Mouse (Mus musculus): ENCODE measurements around the gene Galr2. TPM values are rescaled to one million over a fixed set of nuclear protein-coding genes. Genes with fewer than 3 reads are reported as not detected.

Gene Galr2
- polyA plus RNA-seq, 1 experiment = 1.1 TPM

DNA sequence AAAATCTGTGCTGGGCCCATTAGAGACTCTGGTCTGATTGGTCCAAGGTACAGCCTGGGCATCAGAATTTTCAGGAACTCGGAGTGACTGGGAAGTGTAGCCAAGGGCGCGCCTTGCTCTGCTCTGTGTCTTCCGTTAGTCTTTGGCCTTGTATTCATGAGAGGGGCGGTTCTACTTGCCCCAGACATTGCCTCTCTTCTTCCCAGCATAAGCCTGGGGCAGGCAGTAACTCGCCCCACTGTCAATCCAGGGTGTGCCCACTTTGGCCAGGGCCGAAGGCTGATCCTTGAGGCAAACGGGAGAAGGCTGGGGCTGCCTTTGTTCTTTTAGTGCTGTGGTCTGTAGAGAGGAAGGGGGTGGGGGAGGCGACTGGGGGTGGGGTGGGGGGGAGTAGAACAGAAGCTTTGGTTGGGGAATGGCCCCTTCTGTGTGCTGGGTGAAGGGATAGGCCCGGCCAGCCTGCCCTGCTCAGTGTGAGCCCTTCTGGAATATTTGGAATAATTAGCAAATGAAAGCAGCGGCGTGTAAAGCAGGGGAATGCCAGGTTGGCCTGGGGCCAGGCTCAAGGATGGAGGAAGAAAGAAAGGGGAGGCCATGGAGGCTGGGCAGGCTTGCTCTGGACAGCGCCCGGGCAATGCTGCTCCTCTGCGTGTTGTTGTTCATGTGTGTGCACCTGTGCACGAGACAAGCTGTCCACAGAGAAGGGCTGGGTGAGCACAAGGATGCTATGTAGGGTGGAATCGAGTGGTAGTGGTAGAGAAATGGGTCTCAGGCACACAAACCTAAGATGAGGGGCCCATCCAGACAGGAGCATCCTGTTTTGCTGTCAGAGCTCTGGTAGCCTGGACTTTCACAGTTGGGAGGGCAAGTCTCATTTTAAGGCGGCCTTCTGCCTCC lies 48.8 kb downstream of the Galr2 start:
- no peaks in the 10 kb centered on the region; the same call in 1 of the 2 replicates for H3K27me3 ChIP-seq (ENCODE audit: control insufficient read depth, insufficient read depth, low read length)
- no peak overlapping the region for H3K27ac ChIP-seq (ENCODE audit: control insufficient read depth, insufficient read depth, low read length)
- peaks cover under 1% of the 10 kb centered on the region; the same call in 1 of the 2 replicates for H3K4me1 ChIP-seq (replicated peaks; ENCODE audit: control insufficient read depth, insufficient read depth, low read length)
- H3K4me3 ChIP-seq (ENCODE audit: control insufficient read depth, insufficient read depth, low read length) = no peak overlapping the region
- WGBS = 80% methylated on average over 18 of the region's 18 CpGs
- TF ChIP-seq POLR2A (IDR thresholded peaks at IDR 0.05; ENCODE audit: control insufficient read depth, extremely low read depth, insufficient read depth, low read length, poor library complexity) (no peak), CTCF (IDR thresholded peaks at IDR 0.05; ENCODE audit: borderline replicate concordance, control insufficient read depth, extremely low read depth, insufficient read depth, low read length, poor library complexity) (no peak)
- DNase-seq = no peak
- H3K36me3 ChIP-seq (ENCODE audit: control insufficient read depth, insufficient read depth, low read length) = no peaks in the 10 kb centered on the region

DNA sequence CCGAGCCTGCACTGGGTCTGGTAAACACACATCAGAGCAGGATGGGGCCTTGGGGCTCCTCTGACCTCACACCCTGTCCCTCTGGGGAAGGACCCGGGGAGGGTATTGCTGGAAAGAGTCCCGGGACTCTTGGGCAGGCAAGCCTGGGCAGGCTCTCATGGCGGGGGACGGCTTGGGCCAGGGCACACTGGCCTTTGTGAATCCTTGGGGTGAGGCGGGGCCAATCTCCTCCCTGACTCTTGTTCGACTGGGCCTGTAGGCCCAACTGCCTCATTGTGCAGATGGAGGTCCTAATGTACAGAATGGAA lies 49.4 kb downstream of the Galr2 start:
- H3K36me3 ChIP-seq (ENCODE audit: control insufficient read depth, insufficient read depth, low read length) = no peaks in the 10 kb centered on the region
- no peak for DNase-seq
- 90% methylated on average over 7 of the region's 7 CpGs for WGBS
- TF ChIP-seq CTCF (IDR thresholded peaks at IDR 0.05; ENCODE audit: borderline replicate concordance, control insufficient read depth, extremely low read depth, insufficient read depth, low read length, poor library complexity) (no peak), POLR2A (IDR thresholded peaks at IDR 0.05; ENCODE audit: control insufficient read depth, extremely low read depth, insufficient read depth, low read length, poor library complexity) (no peak)
- peaks cover 6% of the 10 kb centered on the region for H3K4me1 ChIP-seq (replicated peaks; ENCODE audit: control insufficient read depth, insufficient read depth, low read length)
- no peak overlapping the region for H3K27ac ChIP-seq (ENCODE audit: control insufficient read depth, insufficient read depth, low read length)
- H3K27me3 ChIP-seq (ENCODE audit: control insufficient read depth, insufficient read depth, low read length) = no peaks in the 10 kb centered on the region; the same call in 1 of the 2 replicates
- no peak overlapping the region for H3K4me3 ChIP-seq (ENCODE audit: control insufficient read depth, insufficient read depth, low read length)

DNA sequence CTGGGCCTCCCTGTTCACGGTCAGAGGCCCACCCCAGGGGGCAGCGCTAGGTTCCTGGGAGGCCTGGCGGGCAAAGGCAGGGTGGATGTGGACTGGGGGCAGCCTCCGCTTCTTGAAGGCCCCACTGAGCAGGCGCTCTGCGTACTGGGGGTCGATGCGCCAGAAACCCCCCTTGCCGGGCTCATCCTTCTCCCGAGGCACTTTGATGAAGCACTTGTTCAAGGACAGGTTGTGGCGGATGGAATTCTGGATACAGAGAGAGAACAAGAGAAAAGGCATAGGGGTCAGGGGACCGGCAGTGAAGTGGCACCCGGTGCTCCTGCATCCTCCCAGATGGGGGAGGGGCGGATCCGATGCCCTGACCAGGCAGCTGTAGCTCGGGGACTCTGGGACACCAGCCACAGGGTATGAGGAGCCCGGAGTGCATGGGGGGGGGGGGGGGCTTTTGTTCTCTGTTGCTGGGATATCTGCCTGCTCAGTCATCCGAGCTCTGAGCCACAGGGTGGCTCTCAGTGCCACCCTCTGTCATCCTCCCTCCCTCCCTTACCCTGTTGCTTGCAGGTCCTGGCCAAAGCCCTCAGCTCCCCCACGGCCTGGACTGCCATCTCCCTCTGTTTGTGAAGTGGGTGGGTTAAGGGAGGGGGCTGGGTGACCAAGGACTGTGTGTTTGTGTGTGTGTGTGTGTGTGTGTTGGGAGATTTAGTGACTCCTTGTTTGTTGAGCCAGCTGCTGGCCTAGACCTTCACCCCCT lies 51.7 kb downstream of the Galr2 start:
- no peaks in the 10 kb centered on the region; the same call in 1 of the 2 replicates for H3K27me3 ChIP-seq (ENCODE audit: control insufficient read depth, insufficient read depth, low read length)
- H3K4me1 ChIP-seq (replicated peaks; ENCODE audit: control insufficient read depth, insufficient read depth, low read length) = peaks cover 22% of the 10 kb centered on the region
- no peaks in the 10 kb centered on the region for H3K36me3 ChIP-seq (ENCODE audit: control insufficient read depth, insufficient read depth, low read length)
- H3K27ac ChIP-seq (ENCODE audit: control insufficient read depth, insufficient read depth, low read length) = no peak overlapping the region
- TF ChIP-seq POLR2A (IDR thresholded peaks at IDR 0.05; ENCODE audit: control insufficient read depth, extremely low read depth, insufficient read depth, low read length, poor library complexity) (no peak), CTCF (IDR thresholded peaks at IDR 0.05; ENCODE audit: borderline replicate concordance, control insufficient read depth, extremely low read depth, insufficient read depth, low read length, poor library complexity) (no peak)
- WGBS = 91% methylated on average over 19 of the region's 19 CpGs
- no peak overlapping the region for H3K4me3 ChIP-seq (ENCODE audit: control insufficient read depth, insufficient read depth, low read length)
- DNase-seq = no peak

DNA sequence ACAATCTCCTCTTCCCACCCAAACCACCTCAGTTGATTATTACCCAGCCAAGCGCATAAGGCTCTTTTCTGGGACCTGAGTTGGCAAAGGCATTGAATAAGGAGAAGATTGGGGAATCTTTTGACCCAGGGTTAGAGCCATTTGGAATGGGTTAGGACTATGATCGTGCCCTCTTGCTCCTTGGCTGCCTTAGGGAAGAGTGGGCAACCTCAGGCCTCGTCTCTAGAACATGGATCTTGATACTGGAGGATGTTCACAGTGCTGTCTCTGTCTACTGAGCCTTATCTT lies 52.2 kb downstream of the Galr2 start:
- H3K27ac ChIP-seq (ENCODE audit: control insufficient read depth, insufficient read depth, low read length) = no peak overlapping the region
- no peaks in the 10 kb centered on the region for H3K36me3 ChIP-seq (ENCODE audit: control insufficient read depth, insufficient read depth, low read length)
- 96% methylated on average over 3 of the region's 3 CpGs for WGBS
- TF ChIP-seq CTCF (IDR thresholded peaks at IDR 0.05; ENCODE audit: borderline replicate concordance, control insufficient read depth, extremely low read depth, insufficient read depth, low read length, poor library complexity) (no peak), POLR2A (IDR thresholded peaks at IDR 0.05; ENCODE audit: control insufficient read depth, extremely low read depth, insufficient read depth, low read length, poor library complexity) (no peak)
- DNase-seq = no peak
- no peaks in the 10 kb centered on the region; the same call in 1 of the 2 replicates for H3K27me3 ChIP-seq (ENCODE audit: control insufficient read depth, insufficient read depth, low read length)
- peaks cover 27% of the 10 kb centered on the region for H3K4me1 ChIP-seq (replicated peaks; ENCODE audit: control insufficient read depth, insufficient read depth, low read length)
- H3K4me3 ChIP-seq (ENCODE audit: control insufficient read depth, insufficient read depth, low read length) = no peak overlapping the region

Other genes with a start within 250 kb of the Galr2 start
- gene Unc13d, start 203.0 kb upstream of the Galr2 start, polyA plus RNA-seq (2012; rRNA removed) = 95.3 and 98.6 TPM in 2 replicates
- 288 and 314 TPM in 2 replicates for gene Wbp2, start 193.9 kb upstream of the Galr2 start, polyA plus RNA-seq (2012; rRNA removed)
- 27.6 and 30.0 TPM in 2 replicates for gene Trim47, start 153.7 kb upstream of the Galr2 start, polyA plus RNA-seq (2012; rRNA removed)
- gene Trim65, start 149.8 kb upstream of the Galr2 start, polyA plus RNA-seq (2012; rRNA removed) = 24.5 and 26.7 TPM in 2 replicates
- gene Mrpl38, start 142.1 kb upstream of the Galr2 start, polyA plus RNA-seq (2012; rRNA removed) = 49.0 and 54.7 TPM in 2 replicates
- gene Fbf1, start 112.8 kb upstream of the Galr2 start, polyA plus RNA-seq (2012; rRNA removed) = 30.0 and 30.3 TPM in 2 replicates
- gene Ten1, start 82.1 kb upstream of the Galr2 start, polyA plus RNA-seq (2012; rRNA removed) = 56.5 and 57.0 TPM in 2 replicates
- 39.2 and 44.2 TPM in 2 replicates for gene Acox1, start 81.9 kb upstream of the Galr2 start, polyA plus RNA-seq (2012; rRNA removed)
- 3.2 and 3.7 TPM in 2 replicates for gene Evpl, start 42.9 kb upstream of the Galr2 start, polyA plus RNA-seq (2012; rRNA removed)
- 69.1 and 72.0 TPM in 2 replicates for gene Srp68, start 6.7 kb upstream of the Galr2 start, polyA plus RNA-seq (2012; rRNA removed)
- gene Exoc7, start 26.3 kb downstream of the Galr2 start, polyA plus RNA-seq (2012; rRNA removed) = 50.7 and 51.6 TPM in 2 replicates
- gene Foxj1, start 54.5 kb downstream of the Galr2 start, polyA plus RNA-seq (2012; rRNA removed) = 6.9 TPM in 2 replicates
- 98.7 and 119 TPM in 2 replicates for gene Rnf157, start 132.1 kb downstream of the Galr2 start, polyA plus RNA-seq (2012; rRNA removed)
- gene Ubald2, start 153.2 kb downstream of the Galr2 start, polyA plus RNA-seq (2012; rRNA removed) = 558 and 566 TPM in 2 replicates
- gene Qrich2, start 185.3 kb downstream of the Galr2 start, polyA plus RNA-seq (2012; rRNA removed) = 0.19 and 0.24 TPM in 2 replicates
- gene Prpsap1, start 213.3 kb downstream of the Galr2 start, polyA plus RNA-seq (2012; rRNA removed) = 86.0 and 132 TPM in 2 replicates
- gene Sphk1, start 250.0 kb downstream of the Galr2 start, polyA plus RNA-seq (2012; rRNA removed) = 12.9 and 15.7 TPM in 2 replicates

Data from thymus, adult 2 months (tissue).